Mouse (Mus musculus): ENCODE measurements around the gene Gm21983.

DNA sequence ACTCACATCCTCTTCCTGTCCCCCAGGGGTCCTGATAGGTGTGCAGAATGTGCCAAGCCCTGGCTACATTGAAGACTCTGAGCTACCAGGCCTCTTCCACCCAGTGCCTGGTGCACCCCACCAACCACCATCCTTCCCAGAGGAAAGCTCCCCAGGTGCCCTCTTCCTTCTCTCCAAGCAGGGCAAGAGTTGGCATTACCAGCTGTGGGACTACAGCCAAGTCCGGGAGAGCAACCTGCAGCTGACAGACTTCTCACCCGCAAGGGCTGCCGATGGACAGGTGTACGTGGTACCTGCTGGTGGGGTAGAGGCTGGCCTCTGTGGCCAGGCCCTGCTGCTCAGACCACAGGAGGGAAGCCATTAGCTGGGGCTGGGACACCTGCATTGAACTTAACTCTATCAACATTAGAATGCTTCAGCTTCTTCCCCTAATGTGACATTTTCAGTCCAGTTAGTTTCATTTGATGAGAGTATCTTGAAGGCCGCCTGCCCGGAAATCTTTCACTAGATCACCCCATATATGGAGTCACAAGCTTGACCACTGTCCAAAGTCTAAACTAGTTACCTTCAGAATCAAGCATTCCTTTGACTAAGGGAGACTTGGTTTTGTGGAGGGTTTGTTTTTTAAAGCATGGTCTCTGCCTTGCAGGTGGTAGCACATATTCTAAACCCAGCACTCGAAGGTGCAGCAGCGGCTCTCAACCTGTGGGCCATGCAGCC lies 23.0 kb upstream of the Gm21983 start:
- no peak for TF ChIP-seq POLR2A (IDR thresholded peaks at IDR 0.05; ENCODE audit: insufficient read depth, low read depth, low read length)
- no peak for TF ChIP-seq CTCF (IDR thresholded peaks at IDR 0.05)
- TF ChIP-seq EP300 (IDR thresholded peaks at IDR 0.05; ENCODE audit: insufficient read depth, low read depth, low read length) = no peak

Measured in heart, adult 2 months (tissue).